Mouse (Mus musculus) lung, embryonic 15.5 days (tissue): Measurements from ENCODE around the gene Slco2b1. TPM values are rescaled to one million over a fixed set of nuclear protein-coding genes. Genes with fewer than 3 reads are reported as not detected.
A peak's percentile ranks its signal among the peaks of the same experiment; 100 is the strongest.

Experiments used
- ATAC-seq: fragments of 200-750 bp; cut with Nextera tagmentation; 2 replicates; pipeline ENCODE4 v1.8.0; 2017; ENCODE audit warnings: moderate number of reproducible peaks, borderline replicate concordance; ENCODE audit not compliant: low FRiP score, low TSS enrichment; ENCODE audit errors: extremely low read depth
- H3K27ac ChIP-seq: fragments of 300-500 bp; sonication (generic); 2 replicates; pipeline ENCODE4 v1.5.1; 2015; ENCODE audit warnings: moderate library complexity, mild to moderate bottlenecking, inconsistent platforms
- H3K27me3 ChIP-seq: fragments of 300-500 bp; sonication (generic); 2 replicates; pipeline ENCODE4 v1.6.1; 2015; ENCODE audit warnings: inconsistent platforms
- H3K36me3 ChIP-seq: fragments of 300-500 bp; sonication (generic); 2 replicates; pipeline ENCODE4 v1.6.1; 2015; ENCODE audit warnings: inconsistent platforms
- H3K4me1 ChIP-seq: fragments of 300-500 bp; sonication (generic); 2 replicates; pipeline ENCODE4 v1.6.1; 2015; ENCODE audit warnings: inconsistent platforms
- H3K4me2 ChIP-seq: fragments of 300-500 bp; sonication (generic); 2 replicates; pipeline ENCODE4 v1.6.1; 2015; ENCODE audit warnings: inconsistent platforms, mild to moderate bottlenecking, moderate library complexity
- H3K4me3 ChIP-seq: fragments of 300-500 bp; sonication (generic); 2 replicates; pipeline ENCODE4 v1.5.1; 2015; ENCODE audit warnings: mild to moderate bottlenecking, inconsistent platforms
- H3K9ac ChIP-seq: fragments of 300-500 bp; sonication (generic); 2 replicates; pipeline ENCODE4 v1.6.1; 2015; ENCODE audit warnings: inconsistent platforms
- H3K9me3 ChIP-seq: fragments of 300-500 bp; sonication (generic); 2 replicates; pipeline ENCODE4 v1.6.1; 2016; ENCODE audit warnings: inconsistent platforms
- WGBS: fragments of 180-500 bp; shearing (Covaris S2); methylation state at CpG from one replicate; pipeline ENCODE4 v1.1.7; 2015; 5-methylcytosine and 5-hydroxymethylcytosine counted together
- polyA plus RNA-seq: library from polyadenylated mRNA; unstranded; fragments of >200 nt; fragmentation: Nextera tagmentation; extraction: Ambion mirVana; gene quantifications from 2 replicates; pipeline ENCODE4 v1.2.1, GENCODE M21; 2015

The Slco2b1 gene
- polyA plus RNA-seq, 1 experiment from 2014 or later, result 4.0 TPM

DNA sequence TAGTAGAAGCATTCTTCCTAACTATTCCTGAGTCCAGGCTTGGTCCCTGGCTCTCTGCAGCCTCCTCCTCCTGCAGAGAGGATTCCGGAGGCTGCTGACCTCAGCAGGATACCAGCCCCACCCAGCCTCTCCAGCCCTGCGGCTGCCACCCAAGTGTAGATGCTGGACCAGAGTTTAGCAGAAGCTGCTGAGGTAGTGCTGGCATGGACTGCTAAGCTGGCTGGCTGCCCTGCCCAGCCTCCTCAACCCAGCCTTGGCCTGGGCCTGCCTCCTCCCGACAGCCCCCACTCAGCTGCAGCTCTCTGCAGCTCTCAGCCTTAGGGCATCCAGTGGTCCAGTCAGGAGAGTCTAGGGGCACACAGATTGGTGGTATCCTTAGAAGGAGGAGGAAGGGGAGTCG, 69.9 kb downstream of the Slco2b1 start:
- Histone ChIP-seq H3K4me2 (no peak overlapping the region), H3K36me3 (no peaks in the 10 kb centered on the region), H3K27ac (no peak overlapping the region), H3K4me3 (no peak overlapping the region), H3K4me1 (no peaks in the 10 kb centered on the region), H3K9me3 (no peaks in the 10 kb centered on the region), H3K27me3 (no peaks in the 10 kb centered on the region), H3K9ac (no peak overlapping the region)
- WGBS, result 33% methylated on average over 4 of the region's 4 CpGs
- ATAC-seq, result no peak

DNA sequence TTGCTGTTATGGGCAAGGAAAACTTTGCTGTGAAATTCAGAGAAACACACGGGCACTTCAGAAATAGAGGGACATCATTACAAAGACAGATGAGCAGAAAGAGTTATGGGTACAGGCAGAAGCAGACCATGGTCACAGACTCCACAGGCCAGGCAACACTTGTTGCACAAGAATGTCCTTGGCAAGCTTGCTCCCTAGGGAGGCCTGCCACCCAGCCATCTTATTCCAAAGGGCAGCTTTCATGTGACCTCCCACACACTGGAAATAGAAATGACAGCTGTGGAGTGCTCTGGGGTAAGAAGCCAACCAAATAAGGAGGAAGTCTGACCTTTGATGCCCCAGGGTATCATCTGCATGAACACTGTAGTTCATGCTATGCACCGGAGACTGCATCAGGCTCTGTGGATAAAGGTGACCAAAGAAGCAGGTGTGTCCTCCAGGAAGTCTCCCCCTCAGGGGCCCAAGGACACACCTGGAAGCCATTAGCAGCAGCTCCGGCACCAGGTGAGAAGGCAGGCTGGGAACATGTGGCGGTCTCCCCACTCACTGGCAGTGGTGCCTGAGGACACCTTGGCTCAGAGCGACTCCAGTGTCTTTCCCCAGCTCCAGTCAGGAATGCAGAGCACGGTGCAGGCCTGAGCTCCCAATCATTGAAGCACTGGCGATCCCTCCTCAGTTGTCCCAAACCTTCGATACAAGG, 77.0 kb downstream of the Slco2b1 start:
- ATAC-seq, result no peak
- H3K27me3 ChIP-seq, result peaks cover 9% of the 10 kb centered on the region
- 65% methylated on average over 8 of the region's 8 CpGs for WGBS

DNA sequence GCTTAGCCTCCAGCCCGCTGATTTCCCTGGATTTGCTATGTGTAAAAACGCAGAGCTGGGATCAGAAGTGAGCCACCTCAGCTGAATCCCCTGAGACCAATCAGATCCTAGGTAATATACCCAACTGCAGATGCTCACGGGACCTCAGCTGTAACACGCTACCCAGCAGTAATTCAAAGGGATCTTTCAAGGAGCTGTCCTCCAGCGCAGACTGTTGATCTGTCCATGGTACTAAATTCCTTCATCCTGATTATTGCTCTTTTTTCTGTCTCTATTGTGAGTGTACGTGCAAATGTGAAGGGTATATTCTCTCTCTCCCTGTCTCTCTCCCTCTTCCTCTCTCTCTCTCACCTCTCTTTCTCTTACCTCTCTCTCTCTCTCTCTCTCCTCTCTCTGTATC, 78.9 kb downstream of the Slco2b1 start:
- no peak overlapping the region for H3K4me3 ChIP-seq
- no peaks in the 10 kb centered on the region for H3K36me3 ChIP-seq
- no peak for ATAC-seq
- H3K9me3 ChIP-seq, result no peaks in the 10 kb centered on the region
- no peak overlapping the region for H3K4me2 ChIP-seq
- no peak overlapping the region for H3K9ac ChIP-seq
- H3K4me1 ChIP-seq, result no peaks in the 10 kb centered on the region
- no peak overlapping the region for H3K27ac ChIP-seq
- H3K27me3 ChIP-seq, result peaks cover 28% of the 10 kb centered on the region
- WGBS, result 9% methylated on average over 6 of the region's 6 CpGs

More for the DNA sequence above, 77.0 kb downstream of the Slco2b1 start:
- H3K9me3 ChIP-seq, result no peaks in the 10 kb centered on the region
- no peaks in the 10 kb centered on the region for H3K36me3 ChIP-seq
- H3K9ac ChIP-seq, result no peak overlapping the region
- H3K4me3 ChIP-seq, result no peak overlapping the region
- H3K27ac ChIP-seq, result no peak overlapping the region
- H3K4me2 ChIP-seq, result no peak overlapping the region
- no peaks in the 10 kb centered on the region for H3K4me1 ChIP-seq

DNA sequence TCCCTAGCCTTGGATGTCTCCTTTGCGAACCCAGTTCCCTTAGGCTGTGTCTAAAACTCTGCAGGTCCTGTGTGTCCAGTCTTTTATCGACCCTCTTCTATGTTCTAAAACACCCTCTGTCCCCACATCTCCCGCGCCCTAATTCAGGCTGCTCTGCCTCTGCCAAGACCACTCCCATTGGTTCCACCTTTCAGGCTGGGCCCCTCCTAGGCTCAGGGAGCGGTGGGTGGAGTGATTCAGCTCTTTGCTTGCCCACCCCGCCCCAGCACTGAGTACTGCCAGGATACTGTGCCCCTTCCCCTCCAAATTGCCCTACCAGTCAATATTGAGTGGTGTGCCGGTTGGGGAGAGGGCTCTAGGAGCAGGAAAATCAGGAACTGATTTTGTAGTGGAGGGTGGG, 83.8 kb downstream of the Slco2b1 start:
- H3K4me1 ChIP-seq, result peaks cover 18% of the 10 kb centered on the region
- no peaks in the 10 kb centered on the region for H3K9me3 ChIP-seq
- 0 out of 2 replicates have a peak overlapping the region, but pooled peaks have one; percentile 48 for H3K4me3 ChIP-seq
- H3K36me3 ChIP-seq, result no peaks in the 10 kb centered on the region
- 4% methylated on average over 7 of the region's 7 CpGs for WGBS
- no peak overlapping the region for H3K9ac ChIP-seq
- H3K27me3 ChIP-seq, result peaks cover 75% of the 10 kb centered on the region
- ATAC-seq, result no peak
- peak overlapping the region; percentile 99 for H3K4me2 ChIP-seq
- H3K27ac ChIP-seq, result no peak overlapping the region

DNA sequence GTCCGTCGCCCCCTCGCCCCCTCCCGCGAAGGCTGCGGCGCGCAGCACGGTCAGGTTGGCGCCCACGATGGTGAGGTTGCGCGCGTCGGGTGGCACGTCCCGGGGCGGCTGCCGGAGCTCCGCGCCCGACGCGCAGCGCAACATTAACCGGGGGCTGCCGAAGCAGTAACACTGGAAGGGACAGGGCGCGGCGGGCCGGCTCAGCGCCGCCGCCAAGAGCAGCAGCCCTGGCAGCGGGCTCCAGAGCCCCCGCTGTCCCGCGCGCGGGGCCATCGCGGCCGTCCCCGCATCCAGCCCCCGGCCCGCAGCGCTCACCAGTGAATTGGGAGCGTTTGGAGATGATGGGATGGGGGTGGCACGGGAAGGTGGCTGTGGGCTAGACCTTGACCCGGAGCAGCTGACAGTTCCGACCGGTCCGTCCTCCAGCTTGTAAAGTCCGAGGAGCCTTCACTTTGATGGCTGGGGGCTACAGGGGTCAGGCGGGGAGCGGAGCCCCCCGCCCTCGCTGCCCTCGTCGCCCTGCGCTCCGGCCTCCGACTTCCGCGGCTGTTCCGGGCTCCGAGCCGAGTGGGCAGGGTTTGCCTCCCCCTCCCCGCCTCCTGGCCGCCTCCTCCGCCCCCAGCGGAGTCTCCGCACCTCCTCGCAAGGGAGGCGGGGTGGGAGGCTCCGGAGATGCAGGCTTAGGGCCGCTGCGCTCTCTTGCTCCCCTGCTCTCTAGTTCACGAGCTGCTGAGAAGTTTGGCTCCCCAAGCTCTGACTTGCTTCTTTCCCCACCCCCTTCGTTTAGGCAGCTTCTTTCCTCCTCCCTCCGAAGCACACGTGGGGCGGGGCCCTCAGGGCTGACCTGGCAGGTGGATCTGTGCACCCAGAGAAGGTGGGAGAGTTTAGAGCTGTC, 84.5 kb downstream of the Slco2b1 start, which contains the start of gene Tpbgl:
Tpbgl (minus strand) TSS at position 728 of the 895 bp plus-strand sequence.
- no peaks in the 10 kb centered on the region for H3K36me3 ChIP-seq
- peaks cover 18% of the 10 kb centered on the region for H3K4me1 ChIP-seq
- peak within 1 kb of the TSS; percentile 48 for H3K4me3 ChIP-seq
- peak; percentile 48; the same call in 1 of the 2 replicates for ATAC-seq
- peak within 1 kb of the TSS; percentile 40 for H3K9ac ChIP-seq
- no peak within 1 kb of the TSS for H3K27ac ChIP-seq
- H3K9me3 ChIP-seq, result no peaks in the 10 kb centered on the region
- peak within 1 kb of the TSS; percentile 99 for H3K4me2 ChIP-seq
- H3K27me3 ChIP-seq, result peaks cover 81% of the 10 kb centered on the region
- WGBS, result 2% methylated on average over 71 of the region's 83 CpGs

DNA sequence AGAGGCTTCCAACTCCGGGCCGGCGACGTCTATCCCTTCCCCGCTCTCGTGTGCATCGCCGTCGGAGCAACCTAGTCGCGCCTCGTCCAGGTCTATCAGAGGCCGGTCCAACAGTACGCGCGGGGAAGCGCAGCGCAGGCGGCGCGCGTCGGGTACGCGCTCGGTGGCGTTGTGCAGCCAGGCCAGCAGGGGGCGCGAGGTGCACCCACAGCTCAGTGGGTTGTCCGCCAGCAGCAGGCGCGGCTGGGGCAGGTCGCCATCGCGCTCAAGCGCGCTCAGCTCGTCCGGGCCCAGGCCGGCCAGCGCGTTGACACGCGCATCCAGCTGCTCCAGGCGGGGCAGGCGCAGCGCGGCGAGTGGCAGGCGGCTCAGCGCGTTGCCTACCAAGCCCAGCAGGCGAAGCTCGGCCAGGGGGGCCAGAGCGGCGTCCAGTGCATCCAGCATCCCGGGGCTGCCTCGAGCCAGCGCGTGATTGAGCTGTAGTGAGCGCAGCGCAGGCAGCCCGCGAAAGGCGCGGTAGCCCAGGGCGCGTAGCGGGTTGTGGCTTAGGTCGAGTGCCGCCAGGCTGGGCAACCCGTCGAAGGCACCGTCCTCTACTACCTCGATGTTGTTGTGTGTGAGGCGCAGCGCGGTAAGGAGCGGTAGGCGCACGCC, 85.3 kb downstream of the Slco2b1 start:
- H3K4me1 ChIP-seq, result peaks cover 18% of the 10 kb centered on the region
- under 1% methylated on average over 80 of the region's 81 CpGs for WGBS
- peak overlapping the region; percentile 48 for H3K4me3 ChIP-seq
- H3K36me3 ChIP-seq, result no peaks in the 10 kb centered on the region
- H3K27me3 ChIP-seq, result peaks cover 81% of the 10 kb centered on the region
- ATAC-seq, result peak; percentile 81
- H3K9ac ChIP-seq, result peak overlapping the region; percentile 40
- H3K4me2 ChIP-seq, result peak overlapping the region; percentile 99
- H3K9me3 ChIP-seq, result no peaks in the 10 kb centered on the region
- no peak overlapping the region for H3K27ac ChIP-seq

DNA sequence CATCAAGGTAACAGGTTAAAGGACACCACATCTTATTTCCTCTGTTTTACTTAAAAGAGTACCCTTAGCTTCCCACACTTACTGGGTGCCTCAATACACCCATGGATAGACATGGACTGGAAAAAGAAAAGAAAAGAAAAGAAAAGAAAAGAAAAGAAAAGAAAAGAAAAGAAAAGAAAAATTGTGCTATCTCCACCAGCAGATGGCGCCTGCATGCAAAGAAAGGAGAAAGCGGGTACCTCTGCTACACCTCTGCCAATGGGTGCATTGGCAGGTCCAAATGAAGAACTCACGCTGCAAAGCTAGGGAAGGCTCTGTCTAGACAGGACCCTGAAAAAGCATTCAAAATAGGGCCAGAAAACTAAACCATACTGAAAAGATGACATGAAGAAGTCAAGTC, 92.3 kb downstream of the Slco2b1 start:
- Histone ChIP-seq H3K9me3 (no peaks in the 10 kb centered on the region), H3K4me1 (no peaks in the 10 kb centered on the region), H3K9ac (no peak overlapping the region), H3K27me3 (peaks cover 30% of the 10 kb centered on the region), H3K27ac (no peak overlapping the region), H3K36me3 (no peaks in the 10 kb centered on the region), H3K4me3 (no peak overlapping the region), H3K4me2 (no peak overlapping the region)
- WGBS, result 9% methylated on average over 3 of the region's 3 CpGs
- ATAC-seq, result no peak

DNA sequence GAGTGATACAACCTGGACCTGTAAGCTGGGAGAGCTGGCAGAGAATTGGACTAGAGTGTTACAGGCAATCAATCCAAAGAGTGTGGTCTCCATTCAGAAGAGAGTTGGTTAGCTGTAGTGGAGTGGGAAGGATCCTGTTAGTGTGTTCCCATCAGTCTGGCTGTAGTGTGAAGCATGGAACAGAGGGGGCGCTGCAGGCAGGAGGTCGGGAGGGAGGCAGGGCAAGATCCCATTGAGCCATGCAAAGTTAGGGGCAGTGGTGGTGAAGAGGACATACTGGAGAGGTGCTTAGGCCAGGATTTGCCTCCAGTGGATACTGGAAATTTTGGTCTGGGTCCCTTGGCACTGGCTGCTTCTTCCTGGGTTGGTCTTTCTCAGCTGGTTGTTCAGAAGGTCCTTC, 92.9 kb downstream of the Slco2b1 start:
- H3K27ac ChIP-seq, result no peak overlapping the region
- no peaks in the 10 kb centered on the region for H3K36me3 ChIP-seq
- no peaks in the 10 kb centered on the region for H3K4me1 ChIP-seq
- ATAC-seq, result no peak
- no peak overlapping the region for H3K4me3 ChIP-seq
- no peaks in the 10 kb centered on the region for H3K9me3 ChIP-seq
- WGBS, result 74% methylated on average over 2 of the region's 2 CpGs
- H3K4me2 ChIP-seq, result no peak overlapping the region
- no peak overlapping the region for H3K9ac ChIP-seq
- H3K27me3 ChIP-seq, result peaks cover 24% of the 10 kb centered on the region

Other genes starting within 250 kb of the Slco2b1 start
- 0.80 and 0.94 TPM in 2 replicates for gene Klhl35, start 245.3 kb downstream of the Slco2b1 start, polyA plus RNA-seq
- gene Rps3, start 227.6 kb downstream of the Slco2b1 start, polyA plus RNA-seq, result 777 and 836 TPM in 2 replicates
- gene Arrb1, start 175.9 kb downstream of the Slco2b1 start, polyA plus RNA-seq, result 16.1 and 17.5 TPM in 2 replicates
- 0.89 and 1.1 TPM in 2 replicates for gene Tpbgl, start 84.2 kb downstream of the Slco2b1 start, polyA plus RNA-seq
- gene Olfr520, start 18.9 kb upstream of the Slco2b1 start, polyA plus RNA-seq, result not detected in 2 replicates
- gene Olfr521, start 52.2 kb upstream of the Slco2b1 start, polyA plus RNA-seq, result not detected in 2 replicates
- 5.0 and 5.3 TPM in 2 replicates for gene Neu3, start 117.1 kb upstream of the Slco2b1 start, polyA plus RNA-seq
- gene Xrra1, start 147.8 kb upstream of the Slco2b1 start, polyA plus RNA-seq, result 0.26 and 0.36 TPM in 2 replicates
- 400 and 403 TPM in 2 replicates for gene Spcs2, start 152.1 kb upstream of the Slco2b1 start, polyA plus RNA-seq